Mouse (Mus musculus): ENCODE data around the gene Lyg2.

Gene Lyg2

DNA sequence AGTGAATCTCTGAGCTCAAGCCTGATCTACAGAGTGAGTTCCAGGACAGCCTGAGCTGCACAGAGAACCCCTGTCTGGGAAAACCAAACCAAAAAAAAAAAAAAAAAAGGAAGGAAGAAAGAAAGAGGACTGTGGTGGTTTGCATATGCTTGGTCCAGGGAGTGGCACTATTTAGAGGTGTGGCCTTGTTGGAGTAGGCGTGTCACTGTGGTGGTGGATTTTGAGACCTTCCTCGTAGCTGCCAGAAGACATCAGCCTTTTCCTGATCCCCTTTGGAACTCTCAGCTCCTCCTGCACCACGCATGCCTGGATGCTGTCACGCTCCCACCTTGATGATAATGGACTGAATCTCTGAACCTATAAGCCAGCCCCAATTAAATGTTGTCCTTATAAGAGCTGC is 32.9 kb downstream of the Lyg2 start:
- no peak for DNase-seq (ENCODE audit: low read depth, low spot score)

DNA sequence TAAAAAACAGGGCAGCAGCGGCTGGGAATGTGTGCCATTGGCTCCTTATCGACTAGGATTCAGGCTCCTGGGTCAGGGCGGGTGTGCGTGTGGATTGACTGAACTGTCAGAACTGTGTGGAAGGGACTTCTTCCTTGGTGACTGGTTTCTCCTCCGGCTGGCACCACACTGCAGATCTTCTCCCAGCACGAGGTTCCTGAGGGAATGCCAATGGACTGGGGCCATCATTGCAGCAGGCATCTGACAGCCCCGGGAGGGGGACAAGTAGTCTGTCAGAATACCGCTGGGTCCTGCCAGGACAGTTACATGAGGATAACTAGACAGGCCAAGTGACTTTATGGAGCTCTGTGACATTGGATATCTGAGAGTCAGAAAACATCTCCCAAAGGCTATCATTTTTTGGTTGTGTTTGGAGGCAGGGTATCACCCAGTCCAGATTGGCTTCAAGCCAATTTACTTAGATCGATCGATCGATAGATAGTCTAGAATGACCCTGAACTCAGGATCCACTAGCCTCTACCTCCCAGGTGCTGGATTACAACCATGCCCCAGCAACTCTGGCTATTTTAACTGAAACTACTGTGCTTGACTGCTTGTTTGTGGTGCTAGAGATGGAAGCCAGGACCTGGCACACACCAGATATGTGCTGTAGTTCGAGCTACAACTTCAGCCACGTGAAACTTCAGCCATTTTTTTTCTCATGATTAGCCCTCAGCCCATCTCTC is 38.4 kb downstream of the Lyg2 start:
- no peak for DNase-seq (ENCODE audit: low read depth, low spot score)

DNA sequence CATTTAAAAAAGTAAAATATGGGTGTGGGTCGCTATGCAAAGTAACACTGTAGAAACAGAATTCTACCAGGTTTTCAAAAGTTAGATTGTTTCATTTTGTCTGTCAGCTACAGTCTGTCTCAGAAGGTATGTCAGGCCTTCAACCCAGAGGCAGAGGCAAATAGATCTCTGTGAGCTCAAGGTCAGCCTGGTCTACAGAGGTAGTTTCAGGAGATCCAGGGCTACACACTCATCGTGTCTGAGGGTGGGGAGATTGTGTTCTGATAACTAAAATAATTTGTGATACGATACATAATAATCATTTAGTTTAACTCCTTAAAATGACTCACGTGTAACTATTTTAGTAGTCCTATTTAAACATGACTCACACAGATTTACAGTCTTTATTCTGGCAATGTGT is 43.1 kb downstream of the Lyg2 start:
- DNase-seq (ENCODE audit: low read depth, low spot score) = no peak

DNA sequence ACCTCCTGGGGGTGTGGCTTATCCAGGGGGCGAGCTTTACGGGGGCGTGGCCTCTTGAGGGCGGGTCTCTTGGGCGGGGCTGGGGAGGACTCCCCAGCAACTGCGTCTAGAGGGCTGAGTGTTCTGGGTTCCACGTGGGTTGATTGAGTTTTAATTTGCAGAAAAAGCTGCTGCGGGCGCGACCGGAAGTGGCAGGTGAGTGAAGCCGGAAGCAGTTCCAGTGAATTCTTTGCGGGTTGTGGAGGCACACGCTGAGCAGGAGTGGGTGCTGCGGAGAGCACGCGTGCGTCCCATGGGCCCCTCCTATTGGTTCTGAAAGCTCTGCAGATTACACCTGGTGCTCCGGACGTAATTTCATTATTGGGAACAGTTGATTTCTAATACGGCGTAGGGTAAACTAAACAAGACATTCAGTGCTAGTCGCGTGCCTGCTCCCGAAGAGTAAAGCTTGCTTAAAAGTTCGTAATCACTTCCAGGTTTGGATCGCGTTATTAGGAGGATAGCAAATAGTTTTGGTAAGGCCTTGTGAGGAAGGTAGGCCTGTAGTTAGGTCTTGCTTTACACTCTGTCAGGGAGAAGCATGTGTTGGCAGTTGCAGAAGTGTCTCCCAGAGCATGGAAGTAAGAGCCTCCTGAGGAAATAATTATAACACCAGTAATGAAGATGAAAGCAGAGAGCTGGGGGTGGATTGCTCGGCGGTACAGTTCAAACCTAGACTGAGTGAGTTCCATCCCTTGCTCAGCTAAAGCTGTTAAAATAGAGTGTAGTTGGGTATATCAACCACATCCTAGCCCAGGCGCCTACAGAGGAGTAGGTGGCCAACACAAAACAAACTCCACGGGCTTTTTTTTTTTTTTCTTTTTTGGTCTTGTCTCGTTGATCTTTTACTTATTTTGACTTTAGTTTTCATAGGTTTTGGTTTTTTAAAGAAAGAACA is 43.9 kb downstream of the Lyg2 start:
- DNase-seq (ENCODE audit: low read depth, low spot score) = peak; percentile 79

DNA sequence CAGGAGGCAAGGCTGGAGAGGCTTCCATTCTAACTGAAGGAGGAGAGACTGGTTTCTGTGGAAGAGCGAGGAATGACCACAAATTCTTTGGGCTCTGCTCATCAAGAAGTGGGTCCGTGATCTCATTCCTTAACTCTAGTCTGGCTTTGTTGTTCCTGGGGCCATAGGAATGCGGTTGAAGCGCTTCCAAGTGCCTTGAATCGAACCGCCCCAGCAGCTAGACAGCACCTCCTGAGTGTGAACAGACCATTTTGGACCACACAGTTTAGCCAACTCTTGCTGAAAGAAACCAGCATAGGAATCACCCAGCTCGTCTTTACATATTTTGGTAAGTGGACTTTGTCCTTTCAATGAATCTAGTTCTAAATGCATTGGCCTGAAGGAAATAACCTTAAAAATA is 44.6 kb downstream of the Lyg2 start, which contains the start of gene Lipt1:
TSS of gene Lipt1 (plus strand) at position 35 of the 400 bp plus-strand sequence.
- DNase-seq (ENCODE audit: low read depth, low spot score) = peak; percentile 41

DNA sequence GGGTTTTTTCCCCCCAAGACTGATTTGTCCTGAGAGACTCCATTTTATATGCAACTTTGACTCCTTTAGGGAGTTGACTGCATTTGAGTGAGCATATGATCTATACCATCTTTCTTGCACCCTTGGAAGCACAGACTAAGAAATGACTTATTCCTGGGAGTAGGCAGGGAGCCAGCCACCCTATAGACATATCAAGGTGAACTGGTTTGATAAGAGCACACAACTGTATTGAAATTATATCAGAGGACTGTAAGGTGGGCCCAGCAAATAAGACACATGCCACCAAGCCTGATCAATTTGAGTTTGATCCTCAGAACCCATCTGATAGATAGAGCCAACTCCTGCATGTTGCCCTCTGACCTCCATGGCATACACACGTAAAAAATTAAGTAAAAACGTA is 46.9 kb downstream of the Lyg2 start:
- no peak for DNase-seq (ENCODE audit: low read depth, low spot score)

DNA sequence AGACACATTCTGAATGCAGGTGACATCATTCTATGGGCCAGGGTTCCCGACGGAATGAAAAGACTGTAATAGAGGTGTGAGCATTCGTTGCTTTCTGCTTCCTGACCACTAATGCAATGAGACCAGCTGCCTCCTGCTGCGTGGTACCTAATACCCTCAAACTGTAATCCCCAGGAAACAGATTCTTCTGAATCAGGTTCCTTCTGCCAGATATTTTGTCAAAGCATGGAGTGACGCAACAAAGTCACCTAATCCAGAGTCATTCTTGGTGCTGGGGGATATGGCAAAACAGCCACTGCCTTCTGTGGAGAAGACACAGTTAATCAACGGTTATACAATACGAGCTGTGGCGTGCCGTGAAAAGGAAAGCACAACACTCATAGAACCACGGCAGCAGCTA is 47.7 kb downstream of the Lyg2 start:
- DNase-seq (ENCODE audit: low read depth, low spot score) = no peak

DNA sequence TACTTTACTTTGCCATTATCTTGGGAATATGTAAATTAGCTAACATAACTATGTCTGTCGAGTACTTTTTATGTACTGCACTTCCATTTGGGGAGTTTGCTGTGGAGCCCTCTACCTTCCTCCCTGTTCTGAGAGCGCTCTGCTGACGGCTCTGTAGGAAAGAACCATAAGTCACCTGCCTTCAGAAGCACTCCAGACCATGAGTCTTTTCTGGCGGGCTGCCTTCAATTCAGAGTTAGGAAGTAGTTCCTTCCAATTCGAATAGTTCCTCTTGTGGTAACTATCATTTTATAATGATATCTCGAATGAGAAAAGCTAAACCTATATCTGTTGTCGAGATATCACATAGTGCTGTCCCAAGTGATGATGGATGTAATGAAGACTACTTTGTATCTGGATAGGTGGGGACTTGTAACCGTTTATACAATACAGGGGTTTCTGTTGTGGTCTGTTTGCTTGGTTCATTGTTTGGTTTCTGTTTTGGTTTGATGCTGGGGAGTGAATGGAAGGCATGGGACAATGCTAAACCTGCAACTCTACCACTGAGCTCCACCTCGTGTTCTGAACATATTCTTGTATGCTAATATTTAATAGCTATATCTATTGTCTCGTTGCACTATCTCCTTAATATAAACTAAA is 48.5 kb downstream of the Lyg2 start:
- DNase-seq (ENCODE audit: low read depth, low spot score) = no peak

DNA sequence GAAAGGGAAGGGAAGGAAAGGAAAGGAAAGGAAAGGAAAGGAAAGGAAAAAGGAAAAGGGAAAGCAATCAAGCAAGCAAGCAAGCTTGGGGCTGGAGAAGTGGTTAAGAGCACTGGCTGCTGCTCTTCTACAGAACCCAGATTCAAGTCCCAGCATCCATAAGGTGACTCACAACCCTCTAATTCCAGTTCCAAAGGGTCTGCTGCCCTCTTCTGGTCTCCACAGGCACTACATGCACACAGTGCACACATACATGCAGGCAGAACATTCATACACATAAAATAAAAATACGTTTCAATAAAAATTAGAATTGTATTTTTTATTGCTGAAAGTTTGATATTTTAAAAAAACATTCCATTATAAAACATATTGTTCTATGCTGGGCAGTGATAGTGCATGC is 49.2 kb downstream of the Lyg2 start:
- DNase-seq (ENCODE audit: low read depth, low spot score) = peak; percentile 56

DNA sequence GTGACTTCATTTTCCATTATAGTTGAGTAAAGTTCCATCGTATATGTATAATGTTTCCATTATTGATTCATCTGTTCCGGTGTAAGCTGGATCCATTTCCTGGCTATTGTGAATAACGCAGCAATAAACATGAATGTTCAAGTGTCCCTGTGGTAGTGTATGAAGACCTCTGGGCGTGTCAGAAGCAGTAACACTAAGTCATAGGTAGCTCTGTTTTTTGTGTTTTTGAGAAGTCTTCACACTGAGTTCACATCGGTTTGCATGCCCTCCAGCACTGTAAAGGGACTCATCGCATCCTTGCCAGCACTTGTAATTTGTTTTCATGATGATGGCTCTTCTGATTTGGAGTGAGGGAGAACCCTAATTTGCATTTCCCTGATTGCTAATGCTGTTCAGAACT is 50.0 kb downstream of the Lyg2 start, which contains the start of gene Tsga10:
TSS of gene Tsga10 (minus strand) at position 144 of the 400 bp plus-strand sequence.
- DNase-seq (ENCODE audit: low read depth, low spot score) = no peak

DNA sequence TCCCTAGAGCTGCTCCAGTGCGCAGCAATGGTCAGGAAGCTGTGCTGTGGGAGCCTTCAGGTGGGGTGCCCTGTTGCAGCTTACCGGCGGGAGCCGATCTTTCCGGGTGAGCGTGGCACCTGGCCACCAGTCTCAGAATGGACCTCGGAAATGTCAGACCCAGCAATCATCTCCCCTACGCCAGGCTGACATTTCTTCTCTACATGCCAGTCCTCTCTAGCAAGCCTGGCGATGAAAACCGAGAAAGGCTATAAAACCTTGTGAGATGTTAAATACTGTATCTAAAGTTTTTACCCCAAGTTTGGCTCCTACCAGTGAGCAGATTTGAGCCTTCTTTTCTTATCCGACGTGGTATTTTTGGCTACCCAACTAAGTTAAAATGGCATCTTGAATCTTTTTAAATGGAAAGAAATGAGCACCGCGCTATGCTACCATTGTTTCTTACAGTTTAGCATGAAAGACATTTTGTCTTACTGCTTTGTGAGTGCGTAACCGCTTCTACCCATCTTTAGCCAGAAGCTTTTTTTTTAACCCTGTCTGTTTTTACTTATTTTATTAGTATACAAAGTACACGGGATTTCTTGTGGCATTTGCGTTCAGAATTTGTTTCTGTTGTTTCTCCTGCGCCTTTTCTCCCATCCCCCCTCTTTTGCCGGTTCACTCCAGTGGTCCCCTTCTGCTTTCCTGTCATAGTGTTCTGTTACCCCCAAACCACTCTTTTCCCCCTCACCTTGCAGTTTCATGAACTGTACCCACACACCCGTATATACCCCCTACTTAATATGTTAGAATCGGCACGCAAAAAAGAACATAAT is 50.7 kb downstream of the Lyg2 start:
- DNase-seq (ENCODE audit: low read depth, low spot score) = no peak

DNA sequence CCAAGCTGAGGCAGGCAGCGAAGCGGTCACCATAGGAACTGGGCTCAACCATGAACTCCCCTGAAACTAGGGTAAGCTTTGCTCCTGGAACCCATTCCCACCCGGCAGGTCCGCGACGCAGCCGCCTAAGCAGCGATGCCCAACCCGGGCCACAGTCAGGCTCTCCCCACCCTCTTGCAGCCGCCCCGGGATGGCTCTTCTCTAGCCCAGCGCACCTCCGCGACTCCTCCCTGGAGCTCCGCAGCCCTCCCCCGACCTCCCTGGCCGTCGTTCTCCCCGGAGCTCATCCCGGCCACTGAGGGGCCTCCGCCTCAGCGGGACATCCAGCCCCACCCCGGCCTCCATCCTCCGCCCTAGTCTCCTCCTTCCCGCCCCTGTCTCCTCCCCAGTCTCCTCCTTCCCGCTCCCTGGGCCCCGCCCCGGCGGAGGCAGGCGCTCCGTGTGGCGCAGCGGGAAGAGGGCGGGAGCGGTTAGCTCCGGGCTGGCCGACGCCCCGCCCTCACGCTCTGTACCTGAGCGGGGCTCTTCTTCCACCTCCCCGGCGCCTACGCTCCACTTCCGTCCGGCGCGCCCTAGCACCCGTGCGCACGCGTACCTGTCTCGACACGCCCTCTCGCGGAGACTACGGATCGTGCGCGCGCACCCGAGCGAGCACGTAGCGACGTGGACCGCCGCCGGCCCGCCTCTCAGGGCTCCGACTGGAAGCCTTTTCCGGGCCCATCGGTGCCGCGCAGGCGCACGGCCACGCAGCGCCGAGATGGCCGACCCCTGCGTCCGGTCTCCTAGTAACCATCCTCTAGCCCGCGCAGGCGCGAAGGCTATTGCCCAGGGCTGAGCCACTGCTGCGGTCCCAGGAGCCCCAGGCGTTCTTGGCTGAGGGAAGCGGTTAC is 51.5 kb downstream of the Lyg2 start:
- peak; percentile 99 for DNase-seq (ENCODE audit: low read depth, low spot score)

All from mesoderm, embryonic 11.5 days (tissue).